Mouse (Mus musculus) cerebellum, postnatal 14 days (tissue): ENCODE results near the gene Mrpl58.
A peak's percentile ranks its signal among the peaks of the same experiment; 100 is the strongest.

Experiments
- DNase-seq, 2 experiments: peaks; one replicate each; pipeline ENCODE4 v3.0.0; 2021; ENCODE audit warnings: mixed read lengths in 2 of 2

Gene Mrpl58

GRCm38 (mm10) chr11:115403338-115404124 lies at the start of gene Mrpl58:
Gene Mrpl58, plus strand, starts transcription at chr11:115403752.
- DNase-seq, result peak; percentile 93 to 94

GRCm38 (mm10) chr11:115354183-115354582 lies 49.4 kb upstream of the Mrpl58 start:
- DNase-seq, result peak; percentile 86 to 88

GRCm38 (mm10) chr11:115358468-115358867 lies 45.1 kb upstream of the Mrpl58 start:
- DNase-seq, result peak; percentile 88 to 92

GRCm38 (mm10) chr11:115359293-115359692 lies 44.3 kb upstream of the Mrpl58 start:
- no peak for DNase-seq

GRCm38 (mm10) chr11:115359726-115360125 lies 43.8 kb upstream of the Mrpl58 start:
- no peak for DNase-seq

- peak in 1 of 2 experiments; percentile 30 for DNase-seq
Measured at GRCm38 (mm10) chr11:115364136-115364535, 39.4 kb upstream of the Mrpl58 start.

- DNase-seq, result peak; percentile 57 to 64
Measured at GRCm38 (mm10) chr11:115366039-115366705, 37.4 kb upstream of the Mrpl58 start.

GRCm38 (mm10) chr11:115366706-115367394 lies 36.7 kb upstream of the Mrpl58 start:
- peak; percentile 73 to 74 for DNase-seq

GRCm38 (mm10) chr11:115367395-115367944 lies 36.1 kb upstream of the Mrpl58 start, which contains the start of gene Hid1:
Gene Hid1, minus strand, starts transcription at chr11:115367756.
- peak; percentile 87 to 93 for DNase-seq

- no peak for DNase-seq
Measured at GRCm38 (mm10) chr11:115370368-115370767, 33.2 kb upstream of the Mrpl58 start.

GRCm38 (mm10) chr11:115371354-115371753 lies 32.2 kb upstream of the Mrpl58 start:
- DNase-seq, result no peak

GRCm38 (mm10) chr11:115372015-115372414 lies 31.5 kb upstream of the Mrpl58 start:
- DNase-seq, result no peak

- no peak for DNase-seq
Measured at GRCm38 (mm10) chr11:115372737-115373136, 30.8 kb upstream of the Mrpl58 start.

- DNase-seq, result peak; percentile 79 to 92
Measured at GRCm38 (mm10) chr11:115373805-115374694, 29.5 kb upstream of the Mrpl58 start.

GRCm38 (mm10) chr11:115374695-115375425 lies 28.7 kb upstream of the Mrpl58 start:
- peak in 1 of 2 experiments; percentile 53 for DNase-seq

- no peak for DNase-seq
Measured at GRCm38 (mm10) chr11:115376722-115377121, 26.8 kb upstream of the Mrpl58 start.

GRCm38 (mm10) chr11:115377254-115377653 lies 26.3 kb upstream of the Mrpl58 start:
- DNase-seq, result no peak

GRCm38 (mm10) chr11:115377854-115378253 lies 25.7 kb upstream of the Mrpl58 start:
- DNase-seq, result no peak

GRCm38 (mm10) chr11:115381276-115381675 lies 22.3 kb upstream of the Mrpl58 start:
- no peak for DNase-seq

- DNase-seq, result peak; percentile 93 to 94
Measured at GRCm38 (mm10) chr11:115381743-115382539, 21.6 kb upstream of the Mrpl58 start, which contains the start of gene Cdr2l. Gene Cdr2l, plus strand, starts transcription at chr11:115381916.
